Mouse (Mus musculus) hindbrain, embryonic 11.5 days (tissue): ENCODE data around the gene Tmem269. TPM values are rescaled to one million over a fixed set of nuclear protein-coding genes. Genes with fewer than 3 reads are reported as not detected.
A peak's percentile ranks its signal among the peaks of the same experiment; 100 is the strongest.

Source experiments
- ATAC-seq: fragments of 200-750 bp; cut with Nextera tagmentation; 2 replicates; pipeline ENCODE4 v1.8.0; 2017; ENCODE audit warnings: mild to moderate bottlenecking, moderate TSS enrichment, moderate library complexity; ENCODE audit not compliant: low FRiP score
- DNase-seq: peaks from one replicate; pipeline ENCODE4 v3.0.0-alpha.2; 2015; ENCODE audit warnings: low spot score
- H3K27ac ChIP-seq: fragments of 300-500 bp; sonication (generic); 2 replicates; pipeline ENCODE4 v1.5.1; 2014; ENCODE audit warnings: mild to moderate bottlenecking, low read depth, low read length
- H3K27me3 ChIP-seq: fragments of 300-500 bp; sonication (generic); 2 replicates; pipeline ENCODE4 v1.6.1; 2014; ENCODE audit warnings: mild to moderate bottlenecking, low read length, moderate library complexity, mixed read lengths; ENCODE audit not compliant: control insufficient read depth, insufficient read depth
- H3K36me3 ChIP-seq: fragments of 300-500 bp; sonication (generic); 2 replicates; pipeline ENCODE4 v1.6.1; 2014; ENCODE audit warnings: mild to moderate bottlenecking, low read length, moderate library complexity, mixed read lengths; ENCODE audit not compliant: control insufficient read depth, insufficient read depth
- H3K4me1 ChIP-seq: fragments of 300-500 bp; sonication (generic); replicated peaks from 2 replicates; pipeline ENCODE4 v1.6.1; 2014; ENCODE audit warnings: low read length, mixed read lengths; ENCODE audit not compliant: control insufficient read depth, insufficient read depth
- H3K4me2 ChIP-seq: fragments of 300-500 bp; sonication (generic); replicated peaks from 2 replicates; pipeline ENCODE4 v1.6.1; 2014; ENCODE audit warnings: mild to moderate bottlenecking, low read depth, low read length
- H3K4me3 ChIP-seq: fragments of 300-500 bp; sonication (generic); 2 replicates; pipeline ENCODE4 v1.5.1; 2014; ENCODE audit warnings: low read depth, low read length
- H3K9ac ChIP-seq: fragments of 300-500 bp; sonication (generic); 2 replicates; pipeline ENCODE4 v1.6.1; 2014; ENCODE audit warnings: low read depth, low read length
- H3K9me3 ChIP-seq: fragments of 300-500 bp; sonication (generic); 2 replicates; pipeline ENCODE4 v1.6.1; 2016; ENCODE audit warnings: low read length; ENCODE audit not compliant: control insufficient read depth
- WGBS: fragments of 180-500 bp; shearing (Covaris S2); extraction: QIAGEN DNeasy Blood & Tissue Kit; methylation state at CpG from one replicate; pipeline ENCODE4 v1.1.7; 2014; 5-methylcytosine and 5-hydroxymethylcytosine counted together
- polyA plus RNA-seq: library from polyadenylated mRNA; unstranded; fragments of >200 nt; fragmentation: Nextera tagmentation; extraction: Ambion mirVana; gene quantifications from 2 replicates; pipeline ENCODE4 v1.2.1, GENCODE M21; 2014

The Tmem269 gene
- polyA plus RNA-seq, 1 experiment from 2014 or later, result not detected

DNA sequence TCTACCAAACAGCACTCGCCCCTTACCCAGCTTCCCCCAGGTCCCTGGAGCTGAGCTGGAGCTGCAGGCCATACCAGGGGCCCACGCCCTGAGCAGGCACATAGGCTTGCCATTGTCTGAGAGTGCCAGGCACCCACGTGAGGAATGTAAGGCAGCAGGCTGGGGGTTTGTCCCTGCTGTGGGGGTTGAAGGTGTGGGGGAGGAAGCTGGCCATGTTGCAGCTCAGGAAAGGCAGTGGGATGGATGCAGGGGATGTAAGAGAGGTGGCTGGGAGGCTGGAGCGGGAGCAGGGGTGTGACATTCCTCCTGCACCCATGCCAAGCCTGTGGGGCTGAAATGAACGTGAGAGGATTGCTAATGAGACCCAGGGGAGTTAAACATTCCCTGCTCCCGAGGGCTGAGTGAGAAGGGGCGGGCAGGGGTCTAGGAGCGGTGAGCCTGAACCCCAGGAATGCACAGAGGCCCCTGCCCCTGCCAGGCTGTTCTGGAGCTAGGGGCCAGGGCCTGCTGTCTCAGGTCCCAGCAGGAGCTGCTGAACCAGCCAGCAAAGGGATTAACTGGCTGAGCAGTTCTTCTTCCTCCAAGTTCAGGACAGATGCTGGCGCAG lies 36.1 kb upstream of the Tmem269 start:
- Histone ChIP-seq H3K27ac (no peak overlapping the region), H3K4me1 (peaks cover 6% of the 10 kb centered on the region; the same call in 1 of the 2 replicates), H3K9me3 (no peaks in the 10 kb centered on the region), H3K4me3 (no peak overlapping the region), H3K4me2 (no peak overlapping the region), H3K27me3 (no peaks in the 10 kb centered on the region), H3K9ac (peak overlapping the region; percentile 20; the same call in 1 of the 2 replicates), H3K36me3 (no peaks in the 10 kb centered on the region)
- DNase-seq (peak; percentile 38), ATAC-seq (peak; percentile 59; the same call in 1 of the 2 replicates)
- 31% methylated on average over 9 of the region's 9 CpGs for WGBS

- ATAC-seq (no peak), DNase-seq (no peak)
- H3K4me1 ChIP-seq, result peaks cover 6% of the 10 kb centered on the region; the same call in 1 of the 2 replicates
- no peaks in the 10 kb centered on the region for H3K9me3 ChIP-seq
- H3K4me3 ChIP-seq, result no peak overlapping the region
- no peaks in the 10 kb centered on the region for H3K27me3 ChIP-seq
- H3K4me2 ChIP-seq, result no peak overlapping the region
- WGBS, result 70% methylated on average over 7 of the region's 7 CpGs
- H3K27ac ChIP-seq, result no peak overlapping the region
- no peaks in the 10 kb centered on the region for H3K36me3 ChIP-seq
- no peak overlapping the region for H3K9ac ChIP-seq
These were observed 34.2 kb upstream of the Tmem269 start for GRCm38 (mm10) chr4:119252025-119252808.

- DNase-seq (no peak), ATAC-seq (no peak)
- WGBS, result 89% methylated on average over 11 of the region's 11 CpGs
- no peak overlapping the region for H3K27ac ChIP-seq
- H3K4me3 ChIP-seq, result no peak overlapping the region
- H3K4me1 ChIP-seq, result no peaks in the 10 kb centered on the region
- no peaks in the 10 kb centered on the region for H3K36me3 ChIP-seq
- no peak overlapping the region for H3K4me2 ChIP-seq
- H3K27me3 ChIP-seq, result no peaks in the 10 kb centered on the region
- H3K9me3 ChIP-seq, result no peaks in the 10 kb centered on the region
- H3K9ac ChIP-seq, result no peak overlapping the region
These were observed 30.5 kb upstream of the Tmem269 start for GRCm38 (mm10) chr4:119248407-119248965.

GRCm38 (mm10) chr4:119247462-119248235 lies 29.6 kb upstream of the Tmem269 start:
- Histone ChIP-seq H3K36me3 (no peaks in the 10 kb centered on the region), H3K9ac (no peak overlapping the region), H3K27ac (no peak overlapping the region), H3K4me3 (no peak overlapping the region), H3K9me3 (no peaks in the 10 kb centered on the region), H3K27me3 (no peaks in the 10 kb centered on the region), H3K4me1 (no peaks in the 10 kb centered on the region), H3K4me2 (no peak overlapping the region)
- DNase-seq, result peak; percentile 75
- 30% methylated on average over 13 of the region's 13 CpGs for WGBS
- peak; percentile 71 for ATAC-seq

GRCm38 (mm10) chr4:119246688-119247225 lies 28.7 kb upstream of the Tmem269 start:
- no peak for DNase-seq
- 76% methylated on average over 14 of the region's 14 CpGs for WGBS
- no peak overlapping the region for H3K27ac ChIP-seq
- no peaks in the 10 kb centered on the region for H3K4me1 ChIP-seq
- no peak overlapping the region for H3K9ac ChIP-seq
- no peak for ATAC-seq
- no peaks in the 10 kb centered on the region for H3K36me3 ChIP-seq
- H3K9me3 ChIP-seq, result no peaks in the 10 kb centered on the region
- no peak overlapping the region for H3K4me3 ChIP-seq
- H3K4me2 ChIP-seq, result no peak overlapping the region
- no peaks in the 10 kb centered on the region for H3K27me3 ChIP-seq

- DNase-seq, result no peak
- Histone ChIP-seq H3K36me3 (no peaks in the 10 kb centered on the region), H3K27ac (no peak overlapping the region)
These were observed 27.9 kb upstream of the Tmem269 start for GRCm38 (mm10) chr4:119245961-119246360.

DNA sequence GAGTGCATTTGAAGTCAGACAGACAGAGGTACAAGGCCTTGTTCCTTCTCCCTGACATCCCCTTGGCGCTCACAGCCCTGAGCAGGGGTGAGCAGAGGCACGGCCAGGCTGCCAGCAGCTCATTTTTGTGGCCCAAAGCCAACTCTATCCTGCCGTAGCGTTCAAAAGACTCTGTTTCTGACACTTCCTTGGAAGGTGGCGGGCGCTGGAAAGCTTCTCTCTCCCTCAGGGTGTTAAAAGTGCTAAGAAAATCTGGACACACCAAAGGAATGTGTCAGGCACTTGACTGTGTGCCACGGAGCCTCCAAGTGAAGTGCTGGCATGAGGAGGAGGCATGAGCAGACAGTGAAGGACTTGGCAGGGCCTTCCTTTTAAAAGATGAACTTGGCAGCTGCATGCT lies 27.5 kb upstream of the Tmem269 start:
- Histone ChIP-seq H3K36me3 (no peaks in the 10 kb centered on the region), H3K27ac (no peak overlapping the region)

More at GRCm38 (mm10) chr4:119245961-119246360, 27.9 kb upstream of the Tmem269 start:
- Histone ChIP-seq H3K9ac (no peak overlapping the region), H3K9me3 (no peaks in the 10 kb centered on the region), H3K4me1 (no peaks in the 10 kb centered on the region), H3K27me3 (no peaks in the 10 kb centered on the region), H3K4me3 (no peak overlapping the region), H3K4me2 (no peak overlapping the region)
- 80% methylated on average over 9 of the region's 9 CpGs for WGBS
- ATAC-seq, result no peak

GRCm38 (mm10) chr4:119244468-119245240 lies 26.6 kb upstream of the Tmem269 start:
- DNase-seq (no peak), ATAC-seq (no peak)
- WGBS, result 86% methylated on average over 22 of the region's 22 CpGs
- H3K9me3 ChIP-seq, result no peaks in the 10 kb centered on the region
- no peak overlapping the region for H3K27ac ChIP-seq
- no peak overlapping the region for H3K4me3 ChIP-seq
- no peaks in the 10 kb centered on the region for H3K4me1 ChIP-seq
- no peak overlapping the region for H3K9ac ChIP-seq
- H3K36me3 ChIP-seq, result no peaks in the 10 kb centered on the region
- H3K27me3 ChIP-seq, result no peaks in the 10 kb centered on the region
- H3K4me2 ChIP-seq, result no peak overlapping the region

More for the DNA sequence above, 27.5 kb upstream of the Tmem269 start:
- 83% methylated on average over 7 of the region's 7 CpGs for WGBS
- no peak overlapping the region for H3K4me3 ChIP-seq
- no peak overlapping the region for H3K9ac ChIP-seq
- no peaks in the 10 kb centered on the region for H3K27me3 ChIP-seq
- H3K4me1 ChIP-seq, result no peaks in the 10 kb centered on the region
- no peaks in the 10 kb centered on the region for H3K9me3 ChIP-seq
- H3K4me2 ChIP-seq, result no peak overlapping the region
- DNase-seq (no peak), ATAC-seq (no peak)
